Mouse (Mus musculus) heart, postnatal 10 days (tissue): ENCODE measurements around the gene Dmrt1. TPM values are rescaled to one million over a fixed set of nuclear protein-coding genes. Genes with fewer than 3 reads are reported as not detected.
"Not testable (repeated sequence)": the region's sequence is repeated elsewhere in the genome, so short reads cannot be mapped to it uniquely, and the experiment has no call there.

Experiments
- DNase-seq, 2 experiments: peaks; one replicate each; pipeline ENCODE4 v3.0.0; 2021
- intact Hi-C: fragments of 180-260 bp; cut with DNase I; formaldehyde crosslinking; loops from one replicate; pipeline ENCODE4 v1.15.1; 2025
- total RNA-seq, 2 experiments: library from RNA; stranded (reverse); gene quantifications; 2 replicates each; pipeline ENCODE4 v1.2.3; 2021

The Dmrt1 gene
- not detected for total RNA-seq

DNA sequence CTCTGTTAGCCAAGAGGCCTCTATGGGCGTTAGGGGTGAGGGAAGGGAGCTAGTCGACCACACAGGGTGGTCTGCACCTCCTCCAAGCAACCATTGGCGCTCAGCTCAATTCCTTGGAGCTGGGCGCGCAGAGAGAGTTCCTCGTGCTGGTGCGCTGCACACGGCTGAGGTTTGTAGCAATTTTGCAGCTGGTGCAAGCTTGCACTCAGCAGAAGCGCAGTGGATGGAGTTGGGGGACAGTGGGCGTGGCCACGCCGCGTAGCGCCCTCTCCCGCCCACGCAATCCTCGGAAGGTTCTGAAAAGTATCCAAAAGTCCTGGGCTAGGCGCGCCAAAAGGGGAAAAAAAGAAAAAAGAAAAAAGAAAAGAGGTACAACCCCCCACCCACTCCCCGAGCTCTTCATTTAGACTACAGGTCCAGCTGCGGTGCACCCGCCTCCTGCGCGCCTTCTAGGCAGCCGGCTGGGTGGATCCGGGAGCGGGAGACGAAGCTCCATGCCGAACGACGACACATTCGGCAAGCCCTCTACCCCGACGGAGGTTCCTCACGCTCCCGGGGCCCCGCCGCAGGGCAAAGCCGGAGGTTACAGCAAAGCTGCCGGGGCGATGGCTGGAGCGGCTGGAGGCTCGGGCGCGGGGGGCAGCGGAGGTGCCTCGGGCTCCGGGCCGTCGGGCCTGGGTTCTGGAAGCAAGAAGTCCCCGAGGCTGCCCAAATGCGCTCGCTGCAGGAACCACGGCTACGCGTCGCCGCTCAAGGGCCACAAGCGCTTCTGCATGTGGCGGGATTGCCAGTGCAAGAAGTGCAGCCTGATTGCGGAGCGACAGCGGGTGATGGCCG is at the start of gene Dmrt1:
Gene Dmrt1 (plus strand): TSS at position 259 of the 837 bp plus-strand sequence.
- peak; percentile 8 to 13 for DNase-seq
- intact Hi-C loops: no loop called here

DNA sequence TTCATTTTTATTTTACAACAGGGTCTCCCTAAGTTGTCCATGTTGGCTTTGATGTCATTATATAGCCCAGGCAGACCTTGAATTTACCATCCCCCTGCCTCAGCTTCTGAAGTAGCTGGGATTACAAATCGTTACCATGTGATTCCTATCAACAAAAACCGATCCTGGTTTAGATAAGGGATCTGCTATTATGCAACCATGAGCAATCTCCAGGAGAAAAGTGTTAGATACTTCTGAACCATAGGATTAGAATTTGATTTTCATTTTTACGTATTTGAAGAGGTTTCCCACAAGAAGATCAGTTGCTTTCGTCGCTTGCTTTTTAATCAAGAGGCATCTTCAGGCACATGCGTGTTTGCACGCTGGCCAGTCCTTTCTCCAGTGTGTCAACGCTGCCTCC is 44.7 kb upstream of the Dmrt1 start:
- intact Hi-C loops: no loop called here
- no peak for DNase-seq

DNA sequence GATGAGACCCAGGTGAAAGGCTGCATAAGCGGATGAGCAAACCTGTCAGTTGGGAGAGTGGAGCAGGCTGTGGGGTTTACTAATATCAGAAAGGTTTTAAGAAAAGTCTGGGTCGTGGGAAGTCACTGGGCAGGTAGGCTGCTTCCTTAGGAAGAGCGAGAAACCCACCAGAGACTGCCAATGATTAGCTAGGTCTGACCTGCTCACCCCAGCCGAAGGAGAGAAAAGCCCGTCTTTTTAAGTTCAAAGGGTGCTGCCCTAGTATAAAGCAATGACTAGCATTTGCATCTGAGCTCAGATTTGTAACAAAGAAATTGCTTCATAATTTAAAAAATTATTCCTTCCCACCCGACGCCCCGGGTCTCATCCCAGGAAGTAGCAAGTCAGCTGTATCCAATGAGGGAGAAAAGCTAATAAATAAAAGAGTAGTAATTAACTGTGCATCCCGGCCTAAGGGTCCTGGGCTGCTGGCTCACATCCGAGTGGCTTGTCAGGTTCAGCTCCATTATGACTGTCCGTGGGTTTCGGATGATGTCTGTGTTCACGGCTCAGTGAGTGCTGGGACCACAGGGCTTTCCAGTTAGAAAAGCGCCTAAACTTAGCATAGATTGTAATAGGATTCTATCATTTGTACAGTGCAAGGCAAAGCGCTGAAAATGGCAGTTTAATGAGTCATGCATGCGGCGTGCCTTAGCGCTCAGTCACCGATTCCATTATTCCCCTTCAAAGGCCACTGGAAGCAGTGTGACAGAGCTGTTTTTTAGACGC is 43.7 kb upstream of the Dmrt1 start:
- intact Hi-C loops: no loop called here
- DNase-seq: no peak

DNA sequence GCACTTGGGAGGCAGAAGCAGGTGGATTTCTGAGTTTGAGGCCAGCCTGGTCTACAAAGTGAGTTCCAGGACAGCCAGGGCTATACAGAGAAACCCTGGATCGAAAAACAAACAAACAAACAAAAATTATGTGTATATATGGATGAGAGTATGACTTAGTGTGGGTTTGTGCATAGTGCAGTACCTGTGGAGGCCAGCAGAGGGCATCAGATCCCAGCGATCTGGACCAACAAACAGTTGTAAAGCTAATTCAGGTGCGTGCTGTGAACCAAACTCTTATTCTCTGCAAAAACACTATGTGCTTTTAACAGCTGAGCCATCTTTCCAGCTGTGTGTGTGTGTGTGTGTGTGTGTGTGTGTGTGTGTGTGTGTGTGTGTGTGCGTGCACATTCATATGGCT is 29.6 kb upstream of the Dmrt1 start:
- intact Hi-C loops: not testable (repeated sequence)
- peak in 1 of 2 experiments; percentile 3 for DNase-seq

DNA sequence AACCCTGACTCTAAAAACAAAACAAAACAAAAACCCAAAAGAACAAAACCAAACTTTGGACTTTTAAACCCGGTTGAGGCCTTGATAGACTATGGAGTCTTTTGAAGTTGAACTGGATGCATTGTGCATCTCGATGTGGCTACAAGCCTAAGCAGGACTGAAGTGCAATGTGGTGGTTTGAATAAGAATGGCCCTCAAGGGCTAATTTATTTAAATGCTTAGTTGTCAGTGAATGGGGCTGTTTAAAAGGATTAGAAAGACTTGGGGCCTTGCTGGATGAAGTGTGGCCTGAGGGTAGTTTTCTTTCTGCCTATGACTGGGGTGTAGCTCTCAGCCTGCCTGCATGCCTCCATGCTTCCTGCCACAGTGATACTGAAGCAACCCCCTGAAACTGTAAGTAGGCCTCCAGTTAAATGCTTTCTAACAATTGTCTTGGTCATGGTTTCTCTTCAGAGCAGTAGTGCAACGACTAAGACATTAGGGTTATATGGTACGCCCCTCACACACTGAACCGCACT is 26.2 kb upstream of the Dmrt1 start:
- no peak for DNase-seq
- intact Hi-C loops: no loop called here

DNA sequence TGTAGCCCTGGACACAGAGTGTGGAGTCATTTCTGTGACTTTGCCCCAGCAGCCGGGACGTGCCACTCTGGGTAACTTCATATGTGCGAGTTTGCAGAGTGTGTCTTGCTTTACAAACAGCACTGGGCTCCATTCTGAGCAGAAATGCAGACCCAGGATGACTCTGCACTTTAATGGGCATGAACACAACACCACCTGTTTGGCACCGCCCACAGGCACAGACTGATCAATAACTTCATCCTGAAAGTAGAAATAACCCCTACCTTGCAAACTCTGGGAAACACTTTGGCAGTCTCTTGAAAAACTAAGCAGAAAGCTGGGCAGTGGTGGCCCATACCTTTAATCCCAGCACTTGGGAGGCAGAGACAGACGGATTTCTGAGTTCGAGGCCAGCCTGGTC is 24.6 kb upstream of the Dmrt1 start:
- intact Hi-C loops: no loop called here
- DNase-seq: no peak

DNA sequence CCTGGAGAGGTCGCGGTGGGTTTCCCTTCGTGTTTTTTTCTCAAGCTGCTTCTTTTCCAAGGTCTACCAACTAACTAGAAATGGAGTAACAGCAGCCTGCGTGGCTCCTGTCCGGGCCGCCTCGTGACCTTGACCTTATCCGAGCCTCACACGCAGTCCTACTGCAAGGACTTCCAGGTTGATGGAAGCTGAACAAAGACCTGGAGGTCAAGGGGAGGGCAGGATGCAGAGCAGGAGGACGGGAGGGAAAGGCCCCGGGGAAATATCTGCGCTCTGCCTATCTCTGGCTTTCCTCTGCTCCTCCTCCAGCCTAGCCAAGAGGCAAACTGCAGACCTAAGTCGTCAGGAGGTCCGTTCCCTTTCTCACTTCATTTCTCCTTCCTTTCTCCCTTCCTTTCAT is 18.9 kb upstream of the Dmrt1 start:
- DNase-seq: no peak
- intact Hi-C loops: no loop called here

DNA sequence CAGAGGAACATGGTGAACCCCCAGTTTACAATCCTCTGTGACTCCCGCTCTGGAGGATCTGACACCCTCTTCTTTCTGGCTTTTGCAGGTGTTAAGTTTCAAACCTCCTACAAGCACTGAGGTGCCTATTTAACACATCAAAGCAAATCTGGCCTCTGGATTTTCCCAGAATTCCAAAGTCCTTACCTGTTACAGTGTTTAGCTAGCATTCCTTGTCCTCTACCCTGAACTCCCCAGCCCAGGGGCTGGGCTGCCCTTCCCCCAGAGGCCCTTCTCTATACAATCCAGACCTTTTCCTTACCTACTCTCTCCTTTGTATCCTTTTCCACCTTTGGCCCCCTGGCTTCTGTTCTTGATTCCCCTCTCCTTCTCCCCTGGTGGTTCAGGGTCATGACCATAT is 18.1 kb upstream of the Dmrt1 start:
- intact Hi-C loops: no loop called here
- DNase-seq: no peak

DNA sequence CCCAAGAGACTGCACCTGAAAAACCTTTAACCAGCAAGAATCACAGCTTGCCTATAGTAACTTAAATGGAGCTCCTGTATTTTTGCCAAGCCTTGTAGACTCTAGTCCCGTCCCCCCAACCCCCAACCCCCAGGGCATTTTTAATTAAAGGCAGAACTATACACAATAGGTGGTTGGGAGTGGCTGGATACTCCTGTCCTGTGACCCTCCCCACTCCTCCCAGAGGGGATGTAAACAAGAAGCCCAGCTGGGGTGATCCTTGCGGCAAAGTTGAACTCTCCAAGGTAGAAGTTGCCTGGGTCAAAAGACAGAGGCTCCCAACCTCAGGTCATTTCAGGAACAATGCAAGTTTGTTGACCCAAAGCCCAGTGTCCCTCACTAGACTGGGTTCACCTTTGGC is 16.9 kb upstream of the Dmrt1 start:
- intact Hi-C loops: no loop called here
- no peak for DNase-seq

DNA sequence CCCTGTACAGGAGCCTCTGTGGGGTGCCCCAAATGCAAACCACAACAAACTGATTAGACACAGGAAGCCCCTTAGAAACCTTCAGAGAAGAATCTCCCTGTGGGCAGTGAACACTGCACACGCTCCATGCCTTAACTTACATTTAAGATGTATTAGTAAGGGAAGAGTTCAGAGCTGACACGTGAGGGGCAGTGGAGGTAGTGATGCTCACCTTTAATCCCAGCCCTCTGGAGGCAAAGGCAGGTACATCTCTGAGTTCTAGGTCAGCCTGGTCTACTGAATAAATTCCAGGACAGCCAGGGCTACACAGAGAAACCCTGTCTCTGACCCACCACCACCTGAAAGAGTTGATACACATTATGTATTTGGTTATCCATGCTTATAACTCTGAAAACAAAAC is 15.9 kb upstream of the Dmrt1 start:
- intact Hi-C loops: no loop called here
- no peak for DNase-seq

DNA sequence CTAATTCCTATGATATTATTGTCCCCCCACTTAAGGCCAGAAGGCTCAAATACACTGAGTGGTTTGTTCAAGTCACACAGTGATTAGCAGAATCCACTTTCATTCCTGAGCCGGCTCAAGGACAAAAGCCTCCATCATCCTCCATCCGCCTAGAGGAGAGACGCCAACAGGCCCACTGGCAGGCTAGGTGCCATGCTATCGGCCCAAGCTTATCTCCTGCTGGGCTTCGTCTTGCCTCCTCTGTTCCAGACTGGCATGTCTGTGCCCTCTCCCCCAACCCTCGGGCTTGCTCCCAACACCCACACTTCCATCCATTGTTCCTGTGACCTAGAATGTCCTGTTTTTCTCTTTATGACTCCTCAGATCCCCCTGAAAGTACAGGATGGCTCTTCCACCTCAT is 8.0 kb upstream of the Dmrt1 start:
- intact Hi-C loops: no loop called here
- no peak for DNase-seq

DNA sequence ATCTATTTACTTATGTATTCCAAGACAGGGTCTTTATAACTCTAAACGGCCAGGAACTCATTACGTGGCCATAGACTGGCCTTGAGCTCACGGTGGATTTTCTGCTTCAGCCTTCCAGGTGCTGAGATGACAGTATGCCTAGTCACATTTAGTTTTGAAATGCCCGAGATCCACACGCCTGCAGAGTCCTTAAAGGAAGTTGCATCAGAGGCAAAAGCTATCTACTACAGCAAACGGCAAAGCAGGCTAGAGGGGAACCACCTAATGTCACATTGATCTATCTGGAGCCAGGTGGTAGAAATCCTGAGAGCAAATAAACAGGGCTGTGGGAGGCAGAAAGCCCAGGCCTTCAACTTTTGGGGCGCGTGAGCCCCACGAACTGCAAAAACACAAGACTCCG is 540 bp upstream of the Dmrt1 start:
- intact Hi-C loops: no loop called here
- no peak for DNase-seq

DNA sequence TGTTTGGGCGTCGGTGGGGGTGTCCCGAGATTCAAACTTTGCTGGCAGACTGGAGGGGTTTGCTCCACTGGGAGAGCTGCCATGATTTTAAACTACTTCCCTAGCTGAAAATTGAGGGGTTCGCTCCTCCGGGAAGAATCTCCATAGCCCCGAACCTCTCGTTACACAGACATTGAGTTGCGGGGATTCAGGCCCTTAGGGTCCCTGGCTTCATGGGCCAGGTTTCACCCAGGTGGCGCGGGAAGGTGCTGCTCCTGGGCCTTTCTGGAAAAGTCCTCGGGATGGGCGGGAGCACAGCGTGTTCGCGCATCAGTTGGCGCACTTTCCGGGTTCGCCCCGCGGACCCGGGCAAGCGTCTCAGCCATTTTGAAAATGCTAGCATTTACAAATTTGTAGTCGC is 1.2 kb downstream of the Dmrt1 start:
- intact Hi-C loops: no loop called here
- DNase-seq: peak in 1 of 2 experiments; percentile 6

DNA sequence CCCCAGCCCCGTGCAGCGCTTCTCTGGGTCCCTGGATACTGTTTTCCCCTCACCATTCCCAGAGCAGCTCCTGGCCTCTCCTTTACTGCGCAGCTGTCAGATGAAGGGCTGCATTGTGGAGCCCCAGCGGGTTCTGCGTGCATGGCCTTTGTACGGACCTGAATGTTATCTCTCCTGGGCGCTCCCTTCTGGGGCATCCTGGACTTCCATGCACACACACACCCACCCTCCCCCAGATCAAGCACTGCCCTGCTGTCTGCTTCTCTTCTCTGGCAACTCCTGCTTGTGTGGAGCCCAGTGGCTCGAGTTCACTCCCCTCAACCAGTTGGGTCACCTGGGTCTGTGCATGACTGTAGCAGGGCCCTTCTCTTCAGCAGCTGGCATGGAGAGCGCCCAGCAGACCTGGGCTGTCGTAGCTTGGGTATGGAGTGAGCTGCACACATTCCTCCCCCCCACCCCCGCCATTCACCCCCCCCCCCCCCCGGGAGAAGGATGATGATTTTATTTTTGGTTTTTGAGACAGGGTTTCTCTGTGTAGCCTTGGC is 9.6 kb downstream of the Dmrt1 start:
- no peak for DNase-seq
- intact Hi-C loops: no loop called here

DNA sequence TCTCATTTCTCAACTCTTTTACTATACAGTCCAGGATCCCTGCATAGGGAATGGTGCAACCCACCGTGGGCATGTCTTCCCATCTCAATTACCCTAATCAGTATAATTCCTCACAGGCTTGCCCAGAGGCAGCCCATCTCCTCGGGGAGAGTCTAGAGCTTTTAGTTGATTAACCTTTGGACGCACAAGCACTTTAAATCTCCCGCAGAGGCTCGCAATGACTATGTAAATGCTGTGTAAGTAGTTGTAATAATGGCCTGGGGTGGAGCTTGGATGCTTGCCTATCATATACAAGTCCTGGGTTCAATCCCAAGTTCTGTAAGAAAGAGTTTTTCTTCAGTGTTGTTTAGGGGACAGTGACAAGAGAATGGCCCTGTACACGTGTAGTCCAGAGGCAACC is 18.7 kb downstream of the Dmrt1 start:
- DNase-seq: no peak
- intact Hi-C loops: no loop called here

DNA sequence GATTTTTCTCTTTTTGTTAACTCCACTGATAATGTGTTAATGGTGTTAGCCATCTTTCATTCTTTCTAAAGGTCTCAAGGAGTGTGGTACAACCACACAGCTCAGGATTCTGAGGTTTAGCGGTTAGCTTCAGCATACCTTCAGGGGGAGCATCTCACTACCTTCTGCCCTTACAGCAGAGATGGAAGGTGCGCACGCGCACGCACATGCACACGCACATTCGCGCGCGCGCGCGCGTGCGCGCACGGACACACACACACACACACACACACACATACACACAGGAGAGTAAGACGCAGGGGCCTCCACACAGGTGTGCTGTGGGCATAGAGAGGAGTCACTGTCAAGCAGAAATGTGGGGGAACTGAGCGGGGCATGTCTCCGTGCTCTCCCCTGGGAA is 20.3 kb downstream of the Dmrt1 start:
- intact Hi-C loops: no loop called here
- no peak for DNase-seq

DNA sequence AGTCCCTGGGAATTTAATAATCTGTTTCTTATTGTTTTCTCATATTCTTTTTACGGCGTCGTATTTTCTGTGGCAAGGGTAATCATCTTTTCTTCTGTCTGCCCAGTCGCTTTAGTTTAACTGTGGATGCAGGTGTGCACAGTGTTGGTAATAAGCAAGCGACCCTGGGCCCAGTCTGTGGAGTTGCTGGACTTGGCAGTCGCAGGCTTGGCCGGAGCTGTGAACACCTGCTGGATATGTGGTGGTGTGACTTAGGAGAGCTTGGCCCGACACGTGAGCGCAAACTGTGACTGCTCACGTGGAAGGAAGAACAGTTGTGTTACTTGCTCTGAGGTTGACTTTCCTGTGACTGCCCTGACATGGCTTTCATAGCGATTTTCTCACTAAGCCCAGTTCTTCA is 24.3 kb downstream of the Dmrt1 start:
- DNase-seq: no peak
- intact Hi-C loops: no loop called here

DNA sequence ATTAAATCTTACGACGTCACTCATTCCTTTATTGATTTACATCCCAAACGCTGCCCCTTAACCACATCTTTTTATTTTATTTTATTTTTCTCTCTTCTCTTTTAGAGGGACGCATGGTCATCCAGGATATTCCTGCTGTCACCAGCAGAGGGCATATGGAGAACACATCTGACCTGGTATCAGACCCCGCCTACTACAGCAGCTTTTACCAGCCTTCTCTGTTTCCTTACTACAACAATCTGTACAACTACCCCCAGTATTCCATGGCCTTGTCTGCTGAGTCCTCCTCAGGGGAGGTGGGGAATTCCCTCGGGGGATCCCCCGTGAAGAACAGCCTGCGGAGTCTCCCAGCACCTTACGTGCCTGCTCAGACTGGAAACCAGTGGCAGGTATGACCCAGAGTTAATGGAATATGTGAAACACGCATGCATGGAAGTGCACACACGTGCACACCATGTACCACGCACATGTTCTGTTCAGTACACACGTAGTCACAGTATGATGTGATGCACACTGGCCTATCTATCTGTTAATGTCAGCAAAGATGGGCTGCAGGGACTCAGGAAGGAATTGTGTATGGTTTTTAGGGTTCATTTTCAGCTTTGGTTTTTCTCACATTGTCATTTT is 40.4 kb downstream of the Dmrt1 start:
- peak; percentile 68 to 74 for DNase-seq
- intact Hi-C loops: loop anchor here (1.0 kb wide), 2 partner anchors 82 to 90 kb away; no protein-coding TSS in a partner anchor

DNA sequence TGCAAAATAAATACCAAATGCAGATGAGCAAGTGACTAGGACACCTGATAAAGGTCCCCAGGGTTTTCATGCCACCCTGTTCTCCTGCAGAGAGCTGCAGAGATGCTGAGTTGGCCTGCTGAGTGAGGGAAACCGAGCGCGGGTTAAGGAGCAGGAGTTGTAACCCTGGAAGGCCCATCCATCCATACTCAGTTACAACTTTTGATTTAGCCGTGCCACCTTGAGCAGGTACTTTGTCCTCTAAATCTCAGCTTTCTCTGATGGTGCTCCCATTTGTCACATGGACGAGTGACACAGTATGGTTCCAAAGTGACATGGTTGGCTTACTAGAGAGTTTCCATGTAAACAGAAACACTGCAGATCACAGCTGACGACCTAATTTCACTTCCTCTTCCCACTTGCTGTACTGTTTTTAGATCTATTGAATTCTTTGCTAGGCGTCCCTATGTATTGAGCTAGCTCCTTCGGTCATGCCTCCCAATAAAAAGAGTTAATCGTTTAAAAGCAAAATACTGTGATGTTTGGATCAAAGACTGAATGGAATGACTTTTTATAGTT is 41.7 kb downstream of the Dmrt1 start:
- no peak for DNase-seq
- intact Hi-C loops: no loop called here

DNA sequence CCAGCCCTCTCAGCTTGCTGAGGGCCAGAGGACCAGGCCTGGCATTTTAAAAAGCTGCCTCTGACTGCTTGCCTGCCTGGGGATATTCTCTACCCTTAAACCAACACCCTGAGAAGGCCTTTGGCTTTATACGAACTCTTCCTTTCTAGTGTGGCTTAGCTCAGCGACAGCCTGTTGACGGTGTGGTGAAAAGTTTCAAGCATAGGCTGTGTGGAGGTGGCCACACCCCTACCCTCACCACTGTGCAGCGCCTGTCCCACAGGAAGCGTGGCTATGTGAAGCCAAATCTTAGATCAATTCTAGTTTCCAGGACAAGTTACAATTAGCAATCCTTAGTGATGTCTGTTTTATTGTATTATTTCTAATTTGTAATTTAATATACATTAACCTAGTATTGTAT is 44.9 kb downstream of the Dmrt1 start:
- no peak for DNase-seq

DNA sequence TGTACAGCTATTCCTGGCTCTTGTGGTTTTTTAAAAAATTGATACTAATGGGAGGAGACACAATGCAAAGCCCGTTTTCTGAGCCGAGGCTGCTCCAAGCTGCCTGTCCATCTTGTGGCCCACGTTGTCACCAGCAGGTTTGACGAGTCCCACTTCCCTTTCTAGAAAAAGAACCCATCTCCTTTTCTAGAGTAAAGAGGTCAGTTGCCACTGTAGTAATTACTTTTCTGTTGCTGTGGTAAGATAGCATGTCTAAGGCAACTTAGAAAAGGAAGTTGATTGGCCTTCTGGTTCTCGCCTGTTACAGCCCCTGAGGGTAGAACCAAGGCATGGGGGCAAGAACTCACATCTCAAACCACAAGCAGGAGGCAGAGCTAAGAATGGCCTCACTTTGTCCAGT is 45.6 kb downstream of the Dmrt1 start:
- DNase-seq: no peak
- intact Hi-C loops: no loop called here

More for the DNA sequence above, 44.9 kb downstream of the Dmrt1 start:
- intact Hi-C loops: no loop called here
